Mouse (Mus musculus): ENCODE results near the gene Bbof1. TPM values are rescaled to one million over a fixed set of nuclear protein-coding genes. Genes with fewer than 3 reads are reported as not detected.

Bbof1 gene
- total RNA-seq (2014; rRNA removed) (0.18 and 0.27 TPM in 2 replicates), polyA plus RNA-seq (2012; rRNA removed) (not detected in 2 replicates)

GRCm38 (mm10) chr12:84408819-84409507 is at the start of gene Bbof1, which contains the start of gene Entpd5:
Gene Bbof1, plus strand, starts transcription at chr12:84409071.
Gene Entpd5, minus strand, starts transcription at chr12:84409029.
- H3K36me3 ChIP-seq (ENCODE audit: control insufficient read depth, insufficient read depth, low read length) = no peaks in the 10 kb centered on the region
- no peaks in the 10 kb centered on the region for H3K27me3 ChIP-seq (ENCODE audit: control insufficient read depth, insufficient read depth, low read length)
- peak within 1 kb of the TSS; percentile 87 for H3K4me3 ChIP-seq (ENCODE audit: insufficient read depth, low read depth, low read length)
- peak within 1 kb of the TSS; percentile 87 for H3K9ac ChIP-seq (ENCODE audit: low read depth, low read length)
- H3K4me1 ChIP-seq (ENCODE audit: control insufficient read depth, insufficient read depth, low read length) = peaks cover 4% of the 10 kb centered on the region; the same call in 1 of the 2 replicates
- H3K27ac ChIP-seq (replicated peaks; ENCODE audit: insufficient read depth, low read depth, low read length) = peak within 1 kb of the TSS; percentile 66
- TF ChIP-seq POLR2A (IDR thresholded peaks at IDR 0.05; ENCODE audit: extremely low read depth, insufficient read depth, low read length) (peak; percentile 49; the same call in 1 of the 2 replicates), CTCF (IDR thresholded peaks at IDR 0.05; ENCODE audit: low read depth, low read length) (no peak)
- DNase-seq (ENCODE audit: extremely low read depth, low read depth, low spot score) = peak; percentile 56
- H3K79me2 ChIP-seq (ENCODE audit: control insufficient read depth, insufficient read depth, low read length) = peaks cover 2% of the 10 kb centered on the region; the same call in 1 of the 2 replicates
- WGBS = 2% methylated on average over 62 of the region's 63 CpGs

DNA sequence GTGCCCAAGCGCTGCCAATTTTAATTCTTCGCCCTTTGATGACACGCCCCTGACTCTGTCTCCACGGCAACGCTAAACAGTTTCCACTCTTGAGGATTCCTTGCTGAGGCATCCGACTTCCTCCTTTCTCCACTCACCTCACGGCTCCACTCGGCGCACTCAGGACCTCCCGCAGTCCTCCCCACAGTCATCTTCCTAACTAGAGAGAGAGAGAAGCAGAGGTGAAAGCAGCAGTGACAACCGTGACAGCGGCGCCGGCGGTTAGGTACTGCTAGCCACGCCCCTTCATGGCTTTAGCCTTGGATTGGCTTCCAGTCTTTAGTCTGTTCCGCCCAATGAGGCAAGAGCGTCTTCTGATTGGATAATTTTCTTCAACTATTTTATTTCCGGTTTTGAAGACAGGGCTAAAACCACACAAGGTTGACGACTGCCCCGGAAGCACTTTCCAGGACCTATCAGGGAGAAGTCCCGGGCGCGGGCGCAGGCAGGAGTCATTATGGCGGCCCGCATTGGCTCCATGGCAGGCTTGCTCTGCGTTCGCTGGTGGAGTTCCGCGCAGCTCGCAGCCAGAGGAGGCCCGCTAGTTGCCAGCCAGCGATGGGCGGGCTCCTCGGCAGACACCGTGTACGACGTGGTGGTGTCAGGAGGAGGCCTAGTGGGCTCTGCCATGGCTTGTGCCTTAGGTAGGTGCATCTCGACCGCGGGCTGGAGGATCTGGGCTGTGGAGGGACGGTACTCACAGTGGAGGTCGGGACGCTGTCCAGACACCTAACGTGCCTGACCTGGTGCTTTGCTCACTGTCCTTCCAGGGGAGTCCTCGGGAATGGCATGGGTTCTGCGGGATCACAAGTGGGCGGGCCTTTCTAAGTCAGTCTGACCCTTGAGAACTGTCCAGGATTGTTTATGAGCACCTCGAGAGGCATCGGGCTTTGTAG is 47.0 kb upstream of the Bbof1 start, which contains the start of the genes Coq6 and Fam161b:
Coq6 (plus strand) TSS at position 103 of the 935 bp plus-strand sequence.
Fam161b (minus strand) TSS at position 279 of the 935 bp plus-strand sequence.
- peaks cover 13% of the 10 kb centered on the region; the same call in 1 of the 2 replicates for H3K79me2 ChIP-seq (ENCODE audit: control insufficient read depth, insufficient read depth, low read length)
- H3K36me3 ChIP-seq (ENCODE audit: control insufficient read depth, insufficient read depth, low read length) = no peaks in the 10 kb centered on the region
- TF ChIP-seq POLR2A (IDR thresholded peaks at IDR 0.05; ENCODE audit: extremely low read depth, insufficient read depth, low read length) (no peak), CTCF (IDR thresholded peaks at IDR 0.05; ENCODE audit: low read depth, low read length) (no peak)
- H3K27ac ChIP-seq (replicated peaks; ENCODE audit: insufficient read depth, low read depth, low read length) = peak within 1 kb of the TSS; percentile 11
- H3K9ac ChIP-seq (ENCODE audit: low read depth, low read length) = peak within 1 kb of the TSS; percentile 88
- DNase-seq (ENCODE audit: extremely low read depth, low read depth, low spot score) = peak; percentile 98
- WGBS = under 1% methylated on average over 51 of the region's 51 CpGs
- H3K4me3 ChIP-seq (ENCODE audit: insufficient read depth, low read depth, low read length) = peak within 1 kb of the TSS; percentile 93
- no peaks in the 10 kb centered on the region for H3K27me3 ChIP-seq (ENCODE audit: control insufficient read depth, insufficient read depth, low read length)
- 0 out of 2 replicates have a peak, but pooled peaks cover 2% of the 10 kb centered on the region for H3K4me1 ChIP-seq (ENCODE audit: control insufficient read depth, insufficient read depth, low read length)

DNA sequence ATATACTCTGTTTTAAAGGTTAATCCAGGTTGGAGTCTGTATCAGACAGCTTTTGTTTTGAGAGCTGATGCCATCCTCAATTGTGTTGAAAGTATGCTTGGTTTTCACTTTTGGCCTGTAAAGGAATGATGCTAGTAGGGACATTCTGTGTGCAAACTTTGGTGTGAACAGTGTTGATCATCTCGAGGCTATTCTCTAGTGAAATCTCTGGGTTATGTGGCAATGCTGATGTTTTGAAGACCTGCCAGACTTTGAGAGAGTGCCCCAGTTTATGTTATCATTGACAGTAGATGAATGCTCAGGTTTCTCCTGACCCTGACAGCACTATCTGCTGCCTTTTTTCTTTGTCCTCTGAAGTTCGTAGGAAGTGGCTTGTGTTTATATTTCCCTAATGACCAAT is 46.0 kb upstream of the Bbof1 start:
- peak; percentile 66 for DNase-seq (ENCODE audit: extremely low read depth, low read depth, low spot score)
- Histone ChIP-seq H3K4me1 (ENCODE audit: control insufficient read depth, insufficient read depth, low read length) (0 out of 2 replicates have a peak, but pooled peaks cover 2% of the 10 kb centered on the region), H3K27ac (replicated peaks; ENCODE audit: insufficient read depth, low read depth, low read length) (no peak overlapping the region), H3K79me2 (ENCODE audit: control insufficient read depth, insufficient read depth, low read length) (peaks cover 16% of the 10 kb centered on the region; the same call in 1 of the 2 replicates), H3K9ac (ENCODE audit: low read depth, low read length) (no peak overlapping the region), H3K36me3 (ENCODE audit: control insufficient read depth, insufficient read depth, low read length) (no peaks in the 10 kb centered on the region), H3K27me3 (ENCODE audit: control insufficient read depth, insufficient read depth, low read length) (no peaks in the 10 kb centered on the region), H3K4me3 (ENCODE audit: insufficient read depth, low read depth, low read length) (peak overlapping the region; percentile 93; the same call in 1 of the 2 replicates)
- TF ChIP-seq CTCF (IDR thresholded peaks at IDR 0.05; ENCODE audit: low read depth, low read length) (no peak), POLR2A (IDR thresholded peaks at IDR 0.05; ENCODE audit: extremely low read depth, insufficient read depth, low read length) (no peak)
- WGBS = 7% methylated on average over 2 of the region's 2 CpGs

GRCm38 (mm10) chr12:84364291-84364690 is 44.6 kb upstream of the Bbof1 start:
- no peak overlapping the region for H3K4me3 ChIP-seq (ENCODE audit: insufficient read depth, low read depth, low read length)
- no peak overlapping the region for H3K27ac ChIP-seq (replicated peaks; ENCODE audit: insufficient read depth, low read depth, low read length)
- WGBS = 80% methylated on average over 9 of the region's 9 CpGs
- H3K9ac ChIP-seq (ENCODE audit: low read depth, low read length) = no peak overlapping the region
- peaks cover 16% of the 10 kb centered on the region; the same call in 1 of the 2 replicates for H3K79me2 ChIP-seq (ENCODE audit: control insufficient read depth, insufficient read depth, low read length)
- H3K36me3 ChIP-seq (ENCODE audit: control insufficient read depth, insufficient read depth, low read length) = peaks cover 5% of the 10 kb centered on the region; the same call in 1 of the 2 replicates
- no peaks in the 10 kb centered on the region for H3K27me3 ChIP-seq (ENCODE audit: control insufficient read depth, insufficient read depth, low read length)
- no peak for DNase-seq (ENCODE audit: extremely low read depth, low read depth, low spot score)
- 0 out of 2 replicates have a peak, but pooled peaks cover 2% of the 10 kb centered on the region for H3K4me1 ChIP-seq (ENCODE audit: control insufficient read depth, insufficient read depth, low read length)
- TF ChIP-seq CTCF (IDR thresholded peaks at IDR 0.05; ENCODE audit: low read depth, low read length) (no peak), POLR2A (IDR thresholded peaks at IDR 0.05; ENCODE audit: extremely low read depth, insufficient read depth, low read length) (no peak)

DNA sequence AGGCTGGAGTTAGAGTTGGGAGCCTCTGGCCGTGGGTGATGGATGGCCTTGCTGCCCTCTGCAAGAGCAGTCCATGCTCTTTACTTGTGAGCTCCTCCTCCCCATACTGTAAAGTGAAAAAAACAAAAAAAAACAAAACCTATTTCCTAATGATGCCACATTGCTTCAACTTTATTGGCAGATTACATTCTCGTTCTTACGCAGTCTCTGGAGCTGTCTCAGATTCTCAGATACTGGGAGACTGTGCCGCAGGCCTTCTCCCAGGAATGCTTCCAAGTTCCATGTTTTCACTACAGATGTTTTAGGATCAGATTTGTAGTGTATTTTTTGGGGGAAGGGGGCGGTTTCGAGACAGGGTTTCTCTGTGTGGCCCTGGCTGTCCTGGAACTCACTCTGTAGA is 43.7 kb upstream of the Bbof1 start:
- Histone ChIP-seq H3K36me3 (ENCODE audit: control insufficient read depth, insufficient read depth, low read length) (peaks cover 5% of the 10 kb centered on the region; the same call in 1 of the 2 replicates), H3K4me3 (ENCODE audit: insufficient read depth, low read depth, low read length) (no peak overlapping the region), H3K79me2 (ENCODE audit: control insufficient read depth, insufficient read depth, low read length) (peaks cover 16% of the 10 kb centered on the region; the same call in 1 of the 2 replicates), H3K9ac (ENCODE audit: low read depth, low read length) (no peak overlapping the region), H3K27ac (replicated peaks; ENCODE audit: insufficient read depth, low read depth, low read length) (no peak overlapping the region), H3K4me1 (ENCODE audit: control insufficient read depth, insufficient read depth, low read length) (0 out of 2 replicates have a peak, but pooled peaks cover 2% of the 10 kb centered on the region), H3K27me3 (ENCODE audit: control insufficient read depth, insufficient read depth, low read length) (no peaks in the 10 kb centered on the region)
- 90% methylated on average over 6 of the region's 6 CpGs for WGBS
- TF ChIP-seq POLR2A (IDR thresholded peaks at IDR 0.05; ENCODE audit: extremely low read depth, insufficient read depth, low read length) (no peak), CTCF (IDR thresholded peaks at IDR 0.05; ENCODE audit: low read depth, low read length) (no peak)
- DNase-seq (ENCODE audit: extremely low read depth, low read depth, low spot score) = no peak

Data from liver, adult 2 months (tissue).